In genomic region chr8:46216838-46217237, GRCm38 (mm10) we compare ENCODE assay signal across 8 mouse cellular contexts. TPM values are rescaled to one million over a fixed set of nuclear protein-coding genes. Genes with fewer than 3 reads are reported as not detected.
DNase-seq lines count a peak whose midpoint lies in the region; ATAC-seq lines count a peak whose summit lies in the region.

No protein-coding gene starts in this region.

- no peaks in the 10 kb centered on the region for H3K27me3 ChIP-seq in embryonic facial prominence, embryonic 14.5 days (replicated peaks; ENCODE audit: control insufficient read depth, insufficient read depth, low read length)
- 0 out of 2 replicates have a peak, but pooled peaks cover 10% of the 10 kb centered on the region for H3K27me3 ChIP-seq in heart, embryonic 10.5 days (ENCODE audit: insufficient read depth, poor library complexity, severe bottlenecking)
- no peaks in the 10 kb centered on the region for H3K27me3 ChIP-seq in limb, embryonic 13.5 days
- no peaks in the 10 kb centered on the region for H3K27me3 ChIP-seq in midbrain, embryonic 15.5 days (replicated peaks)

- peak overlapping the region; percentile 35 for H3K4me3 ChIP-seq in embryonic facial prominence, embryonic 14.5 days (ENCODE audit: low read depth, low read length)
- H3K4me3 ChIP-seq in heart, embryonic 10.5 days, result peak overlapping the region; percentile 52
- peak overlapping the region; percentile 42 for H3K4me3 ChIP-seq in limb, embryonic 13.5 days
- peak overlapping the region; percentile 39 for H3K4me3 ChIP-seq in midbrain, embryonic 15.5 days

- WGBS in embryonic facial prominence, embryonic 14.5 days, result under 1% methylated on average over 14 of the region's 14 CpGs
- WGBS in heart, embryonic 10.5 days, result 4% methylated on average over 14 of the region's 14 CpGs
- WGBS in limb, embryonic 13.5 days, result 6% methylated on average over 14 of the region's 14 CpGs
- 0% methylated on average over 14 of the region's 14 CpGs for WGBS in midbrain, embryonic 15.5 days

- H3K4me1 ChIP-seq in embryonic facial prominence, embryonic 14.5 days (ENCODE audit: control insufficient read depth, insufficient read depth, low read length), result no peaks in the 10 kb centered on the region
- peaks cover 26% of the 10 kb centered on the region for H3K4me1 ChIP-seq in heart, embryonic 10.5 days
- peaks cover 4% of the 10 kb centered on the region for H3K4me1 ChIP-seq in limb, embryonic 13.5 days
- peaks cover 8% of the 10 kb centered on the region for H3K4me1 ChIP-seq in midbrain, embryonic 15.5 days

- DNase-seq in urinary bladder, postnatal 14 days (ENCODE audit: low spot score), result peak; percentile 41
- no peak for DNase-seq in urinary bladder, adult 18-20 months (ENCODE audit: low spot score in 2 of 2)
- DNase-seq in embryonic facial prominence, embryonic 14.5 days (ENCODE audit: low spot score), result peak; percentile 91
- peak; percentile 89 for DNase-seq in heart, embryonic 10.5 days (ENCODE audit: low spot score)
- peak; percentile 77 for DNase-seq in kidney, adult 9 months
- peak; percentile 55 for DNase-seq in testis, postnatal 14 days (ENCODE audit: low spot score)

- ATAC-seq in embryonic facial prominence, embryonic 14.5 days (ENCODE audit: low read depth), result peak; percentile 91
- ATAC-seq in limb, embryonic 13.5 days (ENCODE audit: low FRiP score, low read depth), result peak; percentile 89
- peak; percentile 94 for ATAC-seq in midbrain, embryonic 15.5 days (replicated peaks)

- H3K27ac ChIP-seq in embryonic facial prominence, embryonic 14.5 days (replicated peaks; ENCODE audit: low read depth, low read length), result peak overlapping the region; percentile 34; the same call in 1 of the 2 replicates
- peak overlapping the region; percentile 83 for H3K27ac ChIP-seq in heart, embryonic 10.5 days
- no peak overlapping the region for H3K27ac ChIP-seq in limb, embryonic 13.5 days
- H3K27ac ChIP-seq in midbrain, embryonic 15.5 days, result peak overlapping the region; percentile 84

- H3K9ac ChIP-seq in embryonic facial prominence, embryonic 14.5 days (ENCODE audit: low read depth, low read length), result peak overlapping the region; percentile 60
- peak overlapping the region; percentile 62 for H3K9ac ChIP-seq in limb, embryonic 13.5 days
- peak overlapping the region; percentile 38 for H3K9ac ChIP-seq in midbrain, embryonic 15.5 days

- H3K9me3 ChIP-seq in embryonic facial prominence, embryonic 14.5 days (ENCODE audit: control insufficient read depth, low read length), result no peaks in the 10 kb centered on the region
- no peaks in the 10 kb centered on the region for H3K9me3 ChIP-seq in heart, embryonic 10.5 days
- H3K9me3 ChIP-seq in limb, embryonic 13.5 days, result no peaks in the 10 kb centered on the region
- H3K9me3 ChIP-seq in midbrain, embryonic 15.5 days, result no peaks in the 10 kb centered on the region

- H3K36me3 ChIP-seq in embryonic facial prominence, embryonic 14.5 days (ENCODE audit: control insufficient read depth, insufficient read depth, low read length), result no peaks in the 10 kb centered on the region
- H3K36me3 ChIP-seq in heart, embryonic 10.5 days, result no peaks in the 10 kb centered on the region
- H3K36me3 ChIP-seq in limb, embryonic 13.5 days, result no peaks in the 10 kb centered on the region
- H3K36me3 ChIP-seq in midbrain, embryonic 15.5 days (replicated peaks), result no peaks in the 10 kb centered on the region

- H3K4me2 ChIP-seq in embryonic facial prominence, embryonic 14.5 days (ENCODE audit: low read depth, low read length), result peak overlapping the region; percentile 56
- peak overlapping the region; percentile 62 for H3K4me2 ChIP-seq in limb, embryonic 13.5 days (replicated peaks)
- H3K4me2 ChIP-seq in midbrain, embryonic 15.5 days, result peak overlapping the region; percentile 64

RNA-seq across cellular contexts. Expression of gene Slc25a4, which starts 5.8 kb away (rescaled TPM):
- polyA plus RNA-seq in embryonic facial prominence, embryonic 14.5 days (2014; fragmentation: Nextera tagmentation; extraction: Ambion mirVana), result 580 and 582 TPM in 2 replicates
- 1,300 and 1,795 TPM in 2 replicates for polyA plus RNA-seq in heart, embryonic 10.5 days (2016; fragmentation: Nextera tagmentation; extraction: Ambion mirVana)
- 513 and 539 TPM in 2 replicates for polyA plus RNA-seq in limb, embryonic 13.5 days (2015; fragmentation: Nextera tagmentation; extraction: Ambion mirVana)
- 811 and 847 TPM in 2 replicates for polyA plus RNA-seq in midbrain, embryonic 15.5 days (2015; fragmentation: Nextera tagmentation; extraction: Ambion mirVana)

Comparison
In these comparisons a context has a peak if more than half of its experiments do, and no peak if none do; other contexts are left out.
1. DNase-seq: peak in urinary bladder, postnatal 14 days (single experiment), embryonic facial prominence, embryonic 14.5 days (single experiment), heart, embryonic 10.5 days (single experiment), kidney, adult 9 months (single experiment) and testis, postnatal 14 days (single experiment); none in urinary bladder, adult 18-20 months (0 of 2).
2. Peak in every context shown above with its lines, with median percentiles within 50 percentile points of each other: ATAC-seq, H3K4me2 ChIP-seq, H3K4me3 ChIP-seq and H3K9ac ChIP-seq.